Mouse (Mus musculus): ENCODE data around the gene Slc9a9. TPM values are rescaled to one million over a fixed set of nuclear protein-coding genes. Genes with fewer than 3 reads are reported as not detected.
A peak's percentile ranks its signal among the peaks of the same experiment; 100 is the strongest.

Slc9a9 gene
- polyA plus RNA-seq, 1 experiment from 2014 or later = 3.7 TPM

DNA sequence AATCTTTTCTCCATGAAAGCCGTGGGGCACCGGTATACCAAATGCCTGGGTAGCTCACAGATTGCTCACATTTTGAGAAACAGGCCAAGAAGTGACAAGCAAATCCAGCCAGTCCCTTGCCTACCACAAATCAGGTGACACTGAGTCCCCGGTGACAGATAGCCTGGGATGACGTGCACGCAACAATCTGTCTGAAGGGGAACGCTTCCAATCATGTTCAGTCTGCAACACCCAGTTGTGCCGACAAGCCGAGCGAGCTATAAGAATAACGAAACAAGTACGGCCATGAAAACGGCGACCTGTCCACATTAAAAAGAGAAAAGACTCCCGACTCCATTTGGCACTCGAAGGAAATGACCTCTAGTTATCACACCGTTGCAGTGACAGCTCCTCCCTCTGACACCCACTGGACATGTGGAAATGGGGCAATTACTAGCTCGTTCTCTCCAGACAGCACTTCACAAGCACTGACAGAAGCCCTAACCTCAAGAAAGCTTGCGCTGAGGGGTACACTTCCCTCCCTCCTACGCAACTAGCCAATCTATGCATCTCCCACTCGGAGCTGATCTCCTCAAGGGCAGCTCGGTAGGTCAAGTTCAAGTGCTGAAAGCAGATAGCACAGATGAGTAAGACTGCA, 587.1 kb downstream of the Slc9a9 start:
- no peak overlapping the region for H3K4me2 ChIP-seq (ENCODE audit: low read length)
- H3K36me3 ChIP-seq (ENCODE audit: control insufficient read depth, insufficient read depth) = no peaks in the 10 kb centered on the region
- H3K27me3 ChIP-seq (replicated peaks; ENCODE audit: control insufficient read depth, insufficient read depth, low read length) = no peaks in the 10 kb centered on the region
- ATAC-seq = no peak
- no peaks in the 10 kb centered on the region for H3K4me1 ChIP-seq (replicated peaks; ENCODE audit: control insufficient read depth, insufficient read depth, low read length)
- no peaks in the 10 kb centered on the region for H3K9me3 ChIP-seq (ENCODE audit: control insufficient read depth, low read length)
- no peak overlapping the region for H3K9ac ChIP-seq (replicated peaks; ENCODE audit: low read depth, low read length)
- no peak overlapping the region for H3K27ac ChIP-seq (ENCODE audit: low read length)
- 87% methylated on average over 21 of the region's 21 CpGs for WGBS
- no peak overlapping the region for H3K4me3 ChIP-seq (replicated peaks; ENCODE audit: low read length)

DNA sequence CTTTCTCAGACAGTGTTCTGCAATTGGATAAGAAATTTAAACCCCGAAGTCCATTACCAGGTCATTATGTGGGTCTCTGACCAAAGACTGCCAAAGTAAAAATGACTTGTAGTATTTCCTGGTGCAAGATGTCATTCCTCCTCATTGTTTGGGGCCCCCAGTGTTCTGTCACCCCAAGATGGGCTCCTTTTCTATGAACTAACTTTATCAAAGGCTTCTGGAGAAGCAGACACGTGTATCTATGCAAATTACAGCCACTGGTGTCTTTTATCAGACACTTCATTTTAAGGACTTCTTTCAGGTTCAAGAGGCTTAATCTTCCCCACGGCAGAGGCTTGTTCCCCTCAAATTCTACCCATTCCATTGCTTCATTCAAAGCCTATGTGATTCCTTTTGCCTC, 593.1 kb downstream of the Slc9a9 start:
- H3K4me3 ChIP-seq (replicated peaks; ENCODE audit: low read length) = no peak overlapping the region
- H3K9me3 ChIP-seq (ENCODE audit: control insufficient read depth, low read length) = no peaks in the 10 kb centered on the region
- no peak for ATAC-seq
- no peak overlapping the region for H3K4me2 ChIP-seq (ENCODE audit: low read length)
- H3K36me3 ChIP-seq (ENCODE audit: control insufficient read depth, insufficient read depth) = no peaks in the 10 kb centered on the region
- WGBS = 48% methylated on average over 3 of the region's 3 CpGs
- no peak overlapping the region for H3K9ac ChIP-seq (replicated peaks; ENCODE audit: low read depth, low read length)
- H3K27ac ChIP-seq (ENCODE audit: low read length) = no peak overlapping the region
- H3K4me1 ChIP-seq (replicated peaks; ENCODE audit: control insufficient read depth, insufficient read depth, low read length) = peaks cover 13% of the 10 kb centered on the region
- no peaks in the 10 kb centered on the region for H3K27me3 ChIP-seq (replicated peaks; ENCODE audit: control insufficient read depth, insufficient read depth, low read length)

DNA sequence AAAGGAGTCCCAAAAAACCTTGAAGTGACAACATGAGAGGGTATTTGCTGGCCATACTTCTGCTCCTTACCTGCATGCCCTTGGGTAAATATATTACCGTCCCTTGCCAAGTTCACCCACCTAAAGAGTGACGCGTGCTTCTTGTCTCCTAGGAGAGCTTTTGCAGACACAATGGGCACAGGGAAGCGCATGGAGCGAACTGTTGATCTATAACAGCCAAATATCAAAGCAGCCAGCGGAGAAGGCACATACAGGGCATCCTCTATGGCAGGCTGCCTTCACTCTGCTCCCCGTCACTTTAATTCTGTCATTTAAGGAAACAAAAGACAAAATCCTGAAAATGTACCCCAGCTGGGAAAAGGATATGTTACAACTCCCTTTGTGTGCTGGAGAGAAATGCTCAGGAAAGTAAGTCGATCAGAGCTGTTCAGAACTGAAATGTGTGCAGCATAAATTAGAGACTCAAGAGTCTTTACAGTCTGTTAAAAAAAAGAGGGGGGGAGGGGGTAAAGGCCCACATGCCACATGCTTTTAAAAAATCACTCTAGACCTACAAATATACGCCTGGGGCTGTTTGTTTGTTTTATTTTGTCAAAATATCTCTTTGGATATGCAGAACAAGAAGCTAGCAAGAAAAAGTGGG, 594.3 kb downstream of the Slc9a9 start:
- H3K4me1 ChIP-seq (replicated peaks; ENCODE audit: control insufficient read depth, insufficient read depth, low read length) = peaks cover 13% of the 10 kb centered on the region
- H3K4me3 ChIP-seq (replicated peaks; ENCODE audit: low read length) = no peak overlapping the region
- no peak overlapping the region for H3K9ac ChIP-seq (replicated peaks; ENCODE audit: low read depth, low read length)
- no peaks in the 10 kb centered on the region for H3K36me3 ChIP-seq (ENCODE audit: control insufficient read depth, insufficient read depth)
- peak overlapping the region; percentile 42 for H3K4me2 ChIP-seq (ENCODE audit: low read length)
- H3K27me3 ChIP-seq (replicated peaks; ENCODE audit: control insufficient read depth, insufficient read depth, low read length) = no peaks in the 10 kb centered on the region
- WGBS = 24% methylated on average over 9 of the region's 9 CpGs
- H3K27ac ChIP-seq (ENCODE audit: low read length) = peak overlapping the region; percentile 68
- H3K9me3 ChIP-seq (ENCODE audit: control insufficient read depth, low read length) = no peaks in the 10 kb centered on the region
- ATAC-seq = peak; percentile 84

DNA sequence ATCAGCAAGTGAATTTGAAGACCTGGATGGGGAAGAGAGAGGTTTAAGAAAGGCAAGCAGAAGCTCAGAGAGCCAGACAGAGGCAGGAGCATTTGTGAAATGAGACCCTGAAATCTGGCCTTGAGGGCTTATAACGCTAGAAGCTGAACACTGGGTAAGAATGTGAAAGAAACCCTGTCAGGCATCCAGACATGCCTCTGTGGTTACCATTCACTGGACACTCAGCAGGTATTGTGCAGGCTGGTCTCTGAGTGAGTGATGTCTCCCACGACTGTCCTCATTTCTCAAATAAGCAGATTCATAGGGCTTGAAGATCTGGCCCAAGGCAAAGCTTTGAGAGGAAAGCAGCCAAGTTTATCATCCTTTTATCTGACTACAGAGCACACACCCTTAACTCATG, 596.5 kb downstream of the Slc9a9 start:
- Histone ChIP-seq H3K9me3 (ENCODE audit: control insufficient read depth, low read length) (no peaks in the 10 kb centered on the region), H3K4me2 (ENCODE audit: low read length) (no peak overlapping the region), H3K27me3 (replicated peaks; ENCODE audit: control insufficient read depth, insufficient read depth, low read length) (no peaks in the 10 kb centered on the region), H3K27ac (ENCODE audit: low read length) (no peak overlapping the region), H3K4me3 (replicated peaks; ENCODE audit: low read length) (no peak overlapping the region), H3K4me1 (replicated peaks; ENCODE audit: control insufficient read depth, insufficient read depth, low read length) (peaks cover 13% of the 10 kb centered on the region), H3K36me3 (ENCODE audit: control insufficient read depth, insufficient read depth) (no peaks in the 10 kb centered on the region), H3K9ac (replicated peaks; ENCODE audit: low read depth, low read length) (no peak overlapping the region)
- ATAC-seq = no peak
- WGBS = 47% methylated on average over 2 of the region's 2 CpGs

DNA sequence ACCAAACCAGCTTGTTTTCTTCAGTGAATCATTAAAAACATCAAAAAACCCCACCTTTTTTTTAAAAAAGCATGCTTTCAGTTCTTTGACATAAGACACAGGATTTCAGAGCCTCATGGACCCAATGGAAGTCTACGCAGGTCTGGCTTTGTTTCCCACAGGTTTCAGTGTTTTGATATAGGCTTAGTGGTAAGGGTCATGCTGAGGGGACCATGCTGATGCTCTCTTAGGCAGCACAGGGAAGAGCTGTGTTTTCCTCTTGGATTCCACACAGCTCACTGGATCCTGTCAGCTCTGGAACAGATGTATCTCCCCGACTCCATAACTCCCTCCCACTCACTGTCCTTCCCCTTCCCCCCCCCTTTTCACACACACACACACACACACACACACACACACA, 597.2 kb downstream of the Slc9a9 start:
- ATAC-seq = no peak
- no peak overlapping the region for H3K9ac ChIP-seq (replicated peaks; ENCODE audit: low read depth, low read length)
- no peak overlapping the region for H3K4me2 ChIP-seq (ENCODE audit: low read length)
- 69% methylated on average over 2 of the region's 2 CpGs for WGBS
- H3K9me3 ChIP-seq (ENCODE audit: control insufficient read depth, low read length) = no peaks in the 10 kb centered on the region
- no peak overlapping the region for H3K27ac ChIP-seq (ENCODE audit: low read length)
- no peaks in the 10 kb centered on the region for H3K36me3 ChIP-seq (ENCODE audit: control insufficient read depth, insufficient read depth)
- no peaks in the 10 kb centered on the region for H3K27me3 ChIP-seq (replicated peaks; ENCODE audit: control insufficient read depth, insufficient read depth, low read length)
- H3K4me1 ChIP-seq (replicated peaks; ENCODE audit: control insufficient read depth, insufficient read depth, low read length) = peaks cover 13% of the 10 kb centered on the region
- no peak overlapping the region for H3K4me3 ChIP-seq (replicated peaks; ENCODE audit: low read length)

DNA sequence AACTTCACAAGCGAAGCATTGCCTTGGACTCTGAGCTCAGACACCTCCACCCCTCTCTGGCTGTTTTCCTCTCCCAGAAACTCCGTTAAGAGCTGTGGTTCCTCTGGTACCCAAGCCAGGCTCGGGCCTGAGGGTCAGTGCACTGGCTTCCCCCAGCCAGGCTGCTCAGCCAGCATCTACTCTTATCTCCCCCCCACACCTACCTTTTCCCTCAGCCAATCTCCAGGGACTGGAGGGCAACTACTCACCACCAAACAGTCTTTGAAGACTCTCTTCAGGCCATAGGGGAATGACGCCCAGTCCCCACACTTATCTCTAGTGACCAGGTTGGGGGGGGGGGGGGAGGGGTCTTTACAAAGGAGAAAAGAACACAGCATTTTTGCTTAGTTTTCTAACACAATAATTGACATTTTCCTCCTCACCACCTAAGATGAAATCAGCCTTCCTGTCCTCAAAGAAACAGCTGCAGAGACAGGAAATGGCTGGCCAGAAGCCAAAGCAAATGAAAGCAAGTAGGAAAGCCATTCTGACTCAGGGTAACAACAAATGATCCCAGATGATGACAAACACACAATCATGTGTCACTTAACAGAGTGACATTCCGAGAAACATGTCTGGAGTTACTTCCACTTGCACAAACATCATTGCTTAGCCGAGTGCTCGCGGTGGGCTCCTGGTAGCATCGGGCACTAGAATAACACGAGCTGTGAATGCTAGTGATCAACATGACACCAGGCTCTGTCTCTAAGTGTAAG, 610.1 kb downstream of the Slc9a9 start:
- Histone ChIP-seq H3K9ac (replicated peaks; ENCODE audit: low read depth, low read length) (no peak overlapping the region), H3K4me1 (replicated peaks; ENCODE audit: control insufficient read depth, insufficient read depth, low read length) (no peaks in the 10 kb centered on the region; the same call in 1 of the 2 replicates), H3K9me3 (ENCODE audit: control insufficient read depth, low read length) (no peaks in the 10 kb centered on the region), H3K27me3 (replicated peaks; ENCODE audit: control insufficient read depth, insufficient read depth, low read length) (no peaks in the 10 kb centered on the region), H3K27ac (ENCODE audit: low read length) (no peak overlapping the region), H3K4me3 (replicated peaks; ENCODE audit: low read length) (no peak overlapping the region), H3K4me2 (ENCODE audit: low read length) (no peak overlapping the region), H3K36me3 (ENCODE audit: control insufficient read depth, insufficient read depth) (no peaks in the 10 kb centered on the region)
- no peak for ATAC-seq
- 73% methylated on average over 10 of the region's 10 CpGs for WGBS

Small RNA genes within 50 kb of the gene (microRNA-seq; reads per million reads assigned to microRNA genes)
- gene Mir7656 = not detected

Other genes starting within 250 kb of the Slc9a9 start
- 4.1 and 4.7 TPM in 2 replicates for gene 1190002N15Rik, start 131.8 kb upstream of the Slc9a9 start, polyA plus RNA-seq (2015; fragmentation: Nextera tagmentation; extraction: Ambion mirVana)

All from forebrain, embryonic 16.5 days (tissue).